Mouse (Mus musculus): ENCODE measurements around the gene Grin2d. TPM values are rescaled to one million over a fixed set of nuclear protein-coding genes. Genes with fewer than 3 reads are reported as not detected.

The Grin2d gene
- polyA plus RNA-seq, 1 experiment from 2014 or later = 0.75 TPM

DNA sequence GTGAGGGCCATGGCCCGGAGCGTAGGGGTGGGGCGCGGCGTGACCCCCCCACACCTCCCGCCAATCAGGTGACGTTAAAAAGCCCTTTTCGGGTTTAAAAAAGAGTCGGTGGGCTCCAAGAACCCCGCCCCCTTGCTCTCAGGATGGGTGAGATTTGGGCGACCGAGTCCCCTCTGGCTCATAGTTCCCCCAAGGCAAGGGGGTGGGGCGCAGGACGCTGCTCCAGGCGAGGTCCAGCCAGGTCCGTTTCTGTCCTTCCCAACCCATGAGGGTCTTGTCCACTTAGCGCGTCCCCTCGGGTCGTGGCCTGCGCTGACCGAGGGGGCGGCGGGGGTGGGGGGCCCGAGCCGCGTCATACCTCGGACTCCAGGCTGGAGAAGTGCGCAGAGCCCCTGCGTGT, 45.8 kb downstream of the Grin2d start:
- H3K27ac ChIP-seq (ENCODE audit: low read length) = no peak overlapping the region
- WGBS = 10% methylated on average over 30 of the region's 30 CpGs
- no peaks in the 10 kb centered on the region for H3K36me3 ChIP-seq (ENCODE audit: insufficient read depth, low read length)
- H3K9me3 ChIP-seq (ENCODE audit: low read length) = no peaks in the 10 kb centered on the region
- peak overlapping the region; percentile 39 for H3K4me3 ChIP-seq (ENCODE audit: low read depth, low read length)
- no peaks in the 10 kb centered on the region; the same call in 1 of the 2 replicates for H3K4me1 ChIP-seq (ENCODE audit: insufficient read depth, low read depth, low read length)
- no peak overlapping the region for H3K9ac ChIP-seq (replicated peaks; ENCODE audit: low read depth)
- no peak for ATAC-seq
- no peak for TF ChIP-seq CTCF (IDR thresholded peaks at IDR 0.05)
- no peak for TF ChIP-seq EP300 (IDR thresholded peaks at IDR 0.05)
- no peak for DNase-seq (ENCODE audit: low spot score)
- H3K27me3 ChIP-seq (replicated peaks; ENCODE audit: insufficient read depth, low read length) = peaks cover 28% of the 10 kb centered on the region
- peak overlapping the region; percentile 59 for H3K4me2 ChIP-seq (replicated peaks; ENCODE audit: low read depth, low read length)

GRCm38 (mm10) chr7:45831128-45831525, 47.1 kb downstream of the Grin2d start:
- TF ChIP-seq CTCF (IDR thresholded peaks at IDR 0.05) (no peak), EP300 (IDR thresholded peaks at IDR 0.05) (no peak)
- H3K4me2 ChIP-seq (replicated peaks; ENCODE audit: low read depth, low read length) = peak overlapping the region; percentile 90
- H3K36me3 ChIP-seq (ENCODE audit: insufficient read depth, low read length) = peaks cover 8% of the 10 kb centered on the region; the same call in 1 of the 2 replicates
- no peak overlapping the region for H3K9ac ChIP-seq (replicated peaks; ENCODE audit: low read depth)
- H3K4me3 ChIP-seq (ENCODE audit: low read depth, low read length) = peak overlapping the region; percentile 74
- peaks cover 28% of the 10 kb centered on the region for H3K27me3 ChIP-seq (replicated peaks; ENCODE audit: insufficient read depth, low read length)
- H3K4me1 ChIP-seq (ENCODE audit: insufficient read depth, low read depth, low read length) = no peaks in the 10 kb centered on the region; the same call in 1 of the 2 replicates
- WGBS = 22% methylated on average over 5 of the region's 5 CpGs
- no peak overlapping the region for H3K27ac ChIP-seq (ENCODE audit: low read length)
- DNase-seq (ENCODE audit: low spot score) (no peak), ATAC-seq (no peak)
- no peaks in the 10 kb centered on the region for H3K9me3 ChIP-seq (ENCODE audit: low read length)

DNA sequence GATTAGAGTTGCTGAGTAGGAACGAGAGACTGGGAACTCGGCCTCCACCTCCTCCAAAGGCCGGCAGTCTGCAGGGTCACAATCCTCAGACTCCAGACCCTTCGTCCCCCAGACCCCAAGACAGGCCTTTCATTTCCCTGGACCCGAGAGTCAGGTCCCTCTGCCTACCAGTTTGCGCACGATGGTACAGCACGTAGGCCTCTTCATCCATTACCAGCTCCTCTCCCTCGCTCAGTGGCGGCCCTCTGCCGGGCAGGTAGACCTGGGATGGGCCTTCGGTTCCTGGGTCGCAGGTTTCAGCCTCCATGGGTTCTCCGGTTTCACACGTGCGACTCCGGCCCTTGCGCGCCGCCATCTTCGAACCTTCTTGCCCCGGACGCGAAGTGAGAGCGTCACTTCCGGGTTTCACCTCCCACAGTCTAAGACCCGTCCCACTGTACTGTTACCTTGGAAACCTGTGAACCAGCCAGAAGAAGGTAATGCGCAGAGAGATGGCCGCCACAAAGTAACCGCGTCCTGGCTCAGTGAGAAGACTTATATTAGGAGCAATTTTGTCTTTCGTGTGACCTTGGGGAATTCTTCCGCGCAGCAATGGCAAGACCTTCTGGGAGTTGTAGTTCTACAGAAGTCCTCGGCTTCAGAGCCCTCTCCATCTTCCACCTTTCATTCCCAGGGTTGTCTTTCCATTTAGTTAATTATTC, 47.6 kb downstream of the Grin2d start, which contains the start of gene Grwd1:
TSS of gene Grwd1 (minus strand) at position 518 of the 701 bp plus-strand sequence.
- ATAC-seq = peak; percentile 89
- Histone ChIP-seq H3K27me3 (replicated peaks; ENCODE audit: insufficient read depth, low read length) (peaks cover 28% of the 10 kb centered on the region), H3K9ac (replicated peaks; ENCODE audit: low read depth) (peak within 1 kb of the TSS; percentile 32), H3K4me1 (ENCODE audit: insufficient read depth, low read depth, low read length) (no peaks in the 10 kb centered on the region; the same call in 1 of the 2 replicates), H3K4me2 (replicated peaks; ENCODE audit: low read depth, low read length) (peak within 1 kb of the TSS; percentile 90), H3K27ac (ENCODE audit: low read length) (no peak within 1 kb of the TSS), H3K4me3 (ENCODE audit: low read depth, low read length) (peak within 1 kb of the TSS; percentile 74), H3K9me3 (ENCODE audit: low read length) (no peaks in the 10 kb centered on the region), H3K36me3 (ENCODE audit: insufficient read depth, low read length) (peaks cover 8% of the 10 kb centered on the region; the same call in 1 of the 2 replicates)
- no peak for TF ChIP-seq CTCF (IDR thresholded peaks at IDR 0.05)
- TF ChIP-seq EP300 (IDR thresholded peaks at IDR 0.05) = no peak
- DNase-seq (ENCODE audit: low spot score) = peak; percentile 95
- under 1% methylated on average over 35 of the region's 35 CpGs for WGBS

- Histone ChIP-seq H3K4me2 (replicated peaks; ENCODE audit: low read depth, low read length) (no peak overlapping the region), H3K36me3 (ENCODE audit: insufficient read depth, low read length) (peaks cover 14% of the 10 kb centered on the region), H3K4me3 (ENCODE audit: low read depth, low read length) (no peak overlapping the region), H3K9ac (replicated peaks; ENCODE audit: low read depth) (no peak overlapping the region), H3K27ac (ENCODE audit: low read length) (no peak overlapping the region), H3K4me1 (ENCODE audit: insufficient read depth, low read depth, low read length) (no peaks in the 10 kb centered on the region; the same call in 1 of the 2 replicates), H3K27me3 (replicated peaks; ENCODE audit: insufficient read depth, low read length) (peaks cover under 1% of the 10 kb centered on the region; the same call in 1 of the 2 replicates), H3K9me3 (ENCODE audit: low read length) (no peaks in the 10 kb centered on the region)
- no peak for ATAC-seq
- no peak for DNase-seq (ENCODE audit: low spot score)
- 93% methylated on average over 7 of the region's 7 CpGs for WGBS
- TF ChIP-seq CTCF (IDR thresholded peaks at IDR 0.05) (no peak), EP300 (IDR thresholded peaks at IDR 0.05) (no peak)
Measured at GRCm38 (mm10) chr7:45826631-45827030, 51.5 kb downstream of the Grin2d start.

- no peak within 1 kb of the TSS for H3K4me3 ChIP-seq (ENCODE audit: low read depth, low read length)
- H3K4me1 ChIP-seq (ENCODE audit: insufficient read depth, low read depth, low read length) = no peaks in the 10 kb centered on the region
- H3K4me2 ChIP-seq (replicated peaks; ENCODE audit: low read depth, low read length) = no peak within 1 kb of the TSS
- DNase-seq (ENCODE audit: low spot score) (no peak), ATAC-seq (no peak)
- no peak for TF ChIP-seq CTCF (IDR thresholded peaks at IDR 0.05)
- no peak for TF ChIP-seq EP300 (IDR thresholded peaks at IDR 0.05)
- H3K9ac ChIP-seq (replicated peaks; ENCODE audit: low read depth) = no peak within 1 kb of the TSS
- 69% methylated on average over 7 of the region's 7 CpGs for WGBS
- H3K36me3 ChIP-seq (ENCODE audit: insufficient read depth, low read length) = peaks cover 14% of the 10 kb centered on the region
- no peak within 1 kb of the TSS for H3K27ac ChIP-seq (ENCODE audit: low read length)
- no peaks in the 10 kb centered on the region for H3K9me3 ChIP-seq (ENCODE audit: low read length)
- no peaks in the 10 kb centered on the region for H3K27me3 ChIP-seq (replicated peaks; ENCODE audit: insufficient read depth, low read length)
Measured at GRCm38 (mm10) chr7:45824598-45824997, 53.6 kb downstream of the Grin2d start, which contains the start of gene Kcnj14. Gene Kcnj14, minus strand, starts transcription at chr7:45824782.

GRCm38 (mm10) chr7:45820913-45821312, 57.3 kb downstream of the Grin2d start:
- H3K27me3 ChIP-seq (replicated peaks; ENCODE audit: insufficient read depth, low read length) = no peaks in the 10 kb centered on the region
- no peak overlapping the region for H3K9ac ChIP-seq (replicated peaks; ENCODE audit: low read depth)
- no peaks in the 10 kb centered on the region for H3K4me1 ChIP-seq (ENCODE audit: insufficient read depth, low read depth, low read length)
- peaks cover 6% of the 10 kb centered on the region; the same call in 1 of the 2 replicates for H3K36me3 ChIP-seq (ENCODE audit: insufficient read depth, low read length)
- no peak overlapping the region for H3K4me2 ChIP-seq (replicated peaks; ENCODE audit: low read depth, low read length)
- TF ChIP-seq CTCF (IDR thresholded peaks at IDR 0.05) (no peak), EP300 (IDR thresholded peaks at IDR 0.05) (no peak)
- no peak overlapping the region for H3K27ac ChIP-seq (ENCODE audit: low read length)
- DNase-seq (ENCODE audit: low spot score) = no peak
- no peak for ATAC-seq
- no peaks in the 10 kb centered on the region for H3K9me3 ChIP-seq (ENCODE audit: low read length)
- no peak overlapping the region for H3K4me3 ChIP-seq (ENCODE audit: low read depth, low read length)

Measured in lung, postnatal 0 days (tissue).